Mouse (Mus musculus): ENCODE results near the gene Srgap1.

Gene Srgap1

DNA sequence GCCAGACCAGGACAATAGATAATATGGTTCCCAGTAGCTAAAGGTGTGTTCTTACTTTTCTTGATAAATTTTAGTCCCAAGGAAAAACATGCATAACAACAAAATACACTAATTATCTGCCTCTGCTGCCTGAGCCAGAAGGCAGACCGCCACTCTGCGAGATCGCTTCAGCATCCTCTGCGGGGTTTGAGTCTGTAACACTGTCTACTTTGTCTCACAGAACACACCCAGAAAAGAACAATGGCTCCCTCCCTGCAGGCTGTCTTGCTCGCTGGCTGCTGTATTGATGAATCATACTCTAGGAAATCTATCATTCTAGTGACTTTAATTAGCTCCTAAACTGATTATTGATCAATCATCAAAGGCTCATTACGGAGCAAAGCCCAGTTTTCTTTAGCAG is 164.7 kb downstream of the Srgap1 start:
- DNase-seq (ENCODE audit: low spot score in 2 of 2), result no peak

- no peak for DNase-seq (ENCODE audit: low spot score in 2 of 2)
These were observed 168.3 kb downstream of the Srgap1 start for GRCm38 (mm10) chr10:121878855-121879254.

GRCm38 (mm10) chr10:121877906-121878305 is 169.2 kb downstream of the Srgap1 start:
- DNase-seq (ENCODE audit: low spot score in 2 of 2), result no peak

- no peak for DNase-seq (ENCODE audit: low spot score in 2 of 2)
These were observed 174.0 kb downstream of the Srgap1 start for GRCm38 (mm10) chr10:121873063-121873489.

DNA sequence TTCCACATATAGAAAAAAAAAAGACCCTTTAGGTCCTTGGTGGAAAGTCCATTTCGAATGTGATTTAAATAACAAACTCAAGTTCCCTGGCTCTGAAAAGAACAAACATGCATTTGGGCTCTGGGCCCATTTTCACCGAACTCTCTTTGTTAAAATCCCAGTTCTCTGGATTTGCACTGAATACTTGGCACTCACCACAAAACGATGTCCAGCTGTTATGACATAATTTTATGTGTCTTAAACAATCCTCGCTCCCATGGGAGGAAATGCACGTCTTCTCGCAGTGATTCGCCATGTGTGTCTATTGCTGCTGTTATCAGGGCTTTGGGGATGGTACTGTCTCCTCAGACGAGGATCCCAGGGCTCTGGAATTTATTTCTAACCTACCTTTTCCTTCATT is 177.2 kb downstream of the Srgap1 start:
- DNase-seq (ENCODE audit: low spot score in 2 of 2), result no peak

GRCm38 (mm10) chr10:121868255-121868654 is 178.9 kb downstream of the Srgap1 start:
- DNase-seq (ENCODE audit: low spot score in 2 of 2), result no peak

GRCm38 (mm10) chr10:121865503-121866239 is 181.4 kb downstream of the Srgap1 start:
- DNase-seq (ENCODE audit: low spot score in 2 of 2), result no peak

DNA sequence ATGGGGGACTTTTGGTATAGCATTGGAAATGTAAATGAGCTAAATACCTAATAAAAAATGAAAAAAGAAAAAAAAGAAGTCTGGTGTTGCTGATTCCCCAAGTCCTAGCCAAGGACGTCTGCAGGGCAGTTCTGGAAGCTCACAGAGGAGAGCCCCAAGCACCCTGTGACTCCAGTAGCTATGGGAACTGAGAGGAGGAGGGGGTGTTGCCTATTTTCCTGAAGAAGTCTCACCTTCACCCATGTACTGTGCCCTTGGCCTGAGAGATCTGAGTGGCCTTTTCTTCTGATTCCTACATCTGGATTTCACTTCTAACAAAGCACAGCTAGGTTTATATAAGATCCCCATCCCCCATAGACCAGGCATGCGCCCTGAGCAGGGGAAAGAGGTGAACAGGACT is 186.2 kb downstream of the Srgap1 start:
- DNase-seq (ENCODE audit: low spot score in 2 of 2), result no peak

DNA sequence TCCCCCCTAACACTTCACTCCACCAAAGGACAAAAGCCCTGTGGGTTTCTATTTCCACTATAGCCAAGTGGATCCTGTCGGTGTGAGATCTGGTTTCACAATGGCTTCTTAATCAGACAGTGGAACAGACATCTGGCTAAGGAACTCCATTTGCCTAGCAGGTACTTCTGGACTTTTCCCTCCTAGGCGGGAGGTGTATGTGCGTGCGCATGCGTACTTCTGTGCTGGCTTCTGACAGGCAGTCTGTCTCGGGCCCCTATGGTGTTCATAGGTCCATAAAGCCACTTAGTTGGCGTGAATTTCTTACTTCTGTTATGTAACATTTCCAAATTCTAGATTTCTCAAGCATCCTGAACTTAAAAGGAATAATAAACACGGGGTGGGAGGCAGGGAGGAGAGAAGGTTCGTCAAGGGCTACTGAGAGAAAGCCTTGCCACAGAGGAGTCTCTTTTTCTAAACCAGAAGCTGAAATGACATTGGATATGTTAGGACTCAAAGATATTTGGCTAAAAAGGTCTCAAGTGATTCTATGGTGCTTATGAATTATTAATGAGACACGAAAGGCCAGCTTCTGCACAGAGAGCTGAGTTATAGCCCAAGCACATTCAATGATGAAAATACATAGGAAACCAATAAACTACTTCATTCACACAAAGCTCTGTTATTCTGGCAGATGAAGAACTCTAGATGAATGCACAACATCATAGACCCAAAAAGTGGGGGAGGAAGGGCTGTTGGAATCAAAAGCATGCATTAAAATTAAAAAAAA is 187.1 kb downstream of the Srgap1 start:
- no peak for DNase-seq (ENCODE audit: low spot score in 2 of 2)

- DNase-seq (ENCODE audit: low spot score in 2 of 2), result no peak
These were observed 188.2 kb downstream of the Srgap1 start for GRCm38 (mm10) chr10:121858911-121859310.

DNA sequence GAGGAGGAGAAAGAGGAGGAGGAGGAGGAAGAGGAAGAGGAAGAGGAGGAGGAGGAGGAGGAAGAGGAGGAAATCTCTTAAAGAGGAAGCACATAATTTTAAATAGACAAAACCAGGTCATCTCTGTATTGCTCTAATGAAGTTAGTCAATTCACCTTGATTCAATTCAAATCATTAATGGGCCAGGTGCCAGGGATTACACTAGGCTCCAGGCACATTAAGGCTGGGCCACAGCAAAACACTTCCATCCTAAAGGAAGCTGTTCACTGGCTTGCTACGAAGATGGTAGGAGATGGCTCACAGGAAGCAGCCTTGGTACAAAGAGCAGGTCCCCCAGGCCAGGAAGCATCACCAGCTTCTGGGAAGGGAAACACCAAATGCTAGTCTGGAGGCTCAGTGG is 189.0 kb downstream of the Srgap1 start:
- DNase-seq (ENCODE audit: low spot score in 2 of 2), result no peak

DNA sequence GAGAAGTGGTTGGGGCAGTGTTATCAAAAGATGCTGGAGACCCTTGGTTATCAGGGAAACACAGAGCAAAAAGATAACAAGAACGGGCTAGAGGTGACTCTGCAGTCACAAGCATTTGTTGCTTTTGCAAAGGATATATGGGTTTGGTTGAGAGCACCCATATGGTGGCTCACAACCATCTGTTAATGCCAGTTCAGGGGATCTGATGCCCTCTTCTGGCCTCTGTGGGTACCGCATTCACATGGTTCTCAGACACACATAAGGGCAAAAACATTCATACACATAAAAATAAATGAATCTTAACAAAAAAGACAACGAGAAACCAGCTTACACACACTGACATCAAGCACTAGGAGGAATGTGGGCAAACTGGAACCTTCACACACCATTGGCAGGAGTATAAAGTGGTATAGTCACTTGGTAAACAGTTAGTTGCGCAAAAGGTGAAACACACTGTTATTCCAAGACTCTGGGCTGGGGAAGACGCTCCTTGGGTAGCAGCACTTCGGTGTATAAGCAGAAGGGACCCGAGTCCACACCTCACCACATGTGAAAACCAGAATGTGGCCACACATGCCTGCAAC is 191.2 kb downstream of the Srgap1 start:
- DNase-seq (ENCODE audit: low spot score in 2 of 2), result no peak

DNA sequence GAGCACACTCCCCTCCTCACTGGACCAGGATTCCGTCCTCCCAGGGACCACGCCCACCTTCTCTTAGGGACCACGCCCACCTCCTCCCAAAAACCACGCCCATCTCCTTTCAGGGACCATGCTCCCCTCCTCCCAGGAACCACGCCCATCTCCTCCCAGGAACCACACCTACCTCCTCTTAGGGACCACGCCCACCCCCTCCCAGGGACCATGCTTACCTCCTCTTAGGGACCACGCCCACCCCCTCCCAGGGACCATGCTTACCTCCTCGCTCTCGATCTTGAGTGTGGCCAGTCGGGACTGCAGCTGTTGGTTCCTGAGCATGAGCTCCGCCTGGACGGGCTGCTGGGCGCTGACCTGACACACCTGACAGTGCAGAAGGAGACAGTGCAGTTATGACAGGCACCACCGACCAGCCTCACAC is 193.7 kb downstream of the Srgap1 start:
- DNase-seq (ENCODE audit: low spot score in 2 of 2), result no peak

DNA sequence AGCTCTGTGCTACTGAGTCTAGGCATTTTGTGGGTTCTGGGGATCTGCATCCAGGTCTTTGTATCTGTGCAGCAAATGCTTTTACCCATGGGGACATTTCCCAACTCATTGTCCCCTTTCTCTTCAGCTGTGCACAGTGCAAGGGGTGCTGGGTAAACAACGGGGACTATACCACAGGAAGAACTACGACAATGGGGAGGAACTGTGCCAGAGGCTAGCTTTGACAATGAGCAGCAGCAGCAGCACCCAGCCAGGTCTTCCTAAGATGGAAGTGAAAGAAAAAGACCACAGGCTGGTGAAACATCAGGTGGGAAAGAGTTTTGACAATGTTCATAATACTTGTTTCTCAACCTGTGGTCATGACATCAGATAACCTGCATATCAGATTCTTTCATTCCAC is 197.6 kb downstream of the Srgap1 start:
- DNase-seq (ENCODE audit: low spot score in 2 of 2), result no peak

DNA sequence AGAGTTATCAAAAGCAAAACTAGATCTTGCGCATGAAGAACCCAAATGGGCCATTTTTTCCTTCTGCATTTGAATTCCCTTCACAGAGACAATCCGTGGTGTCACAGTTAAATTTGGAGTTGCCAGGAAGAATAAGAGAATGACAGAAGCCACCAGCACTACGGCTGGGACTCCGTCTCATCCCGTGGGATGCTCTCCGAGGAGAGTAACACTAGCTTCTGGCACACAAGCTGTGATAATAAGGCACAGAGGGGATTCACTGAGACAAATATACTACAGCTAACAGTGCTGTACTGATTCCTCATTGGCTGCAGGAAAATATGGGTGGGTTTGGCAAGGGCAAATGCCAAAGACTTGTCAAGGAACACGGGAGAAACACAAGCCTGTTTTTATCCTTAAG is 201.4 kb downstream of the Srgap1 start:
- no peak for DNase-seq (ENCODE audit: low spot score in 2 of 2)

GRCm38 (mm10) chr10:121837166-121837898 is 209.8 kb downstream of the Srgap1 start:
- DNase-seq (ENCODE audit: low spot score in 2 of 2), result no peak

DNA sequence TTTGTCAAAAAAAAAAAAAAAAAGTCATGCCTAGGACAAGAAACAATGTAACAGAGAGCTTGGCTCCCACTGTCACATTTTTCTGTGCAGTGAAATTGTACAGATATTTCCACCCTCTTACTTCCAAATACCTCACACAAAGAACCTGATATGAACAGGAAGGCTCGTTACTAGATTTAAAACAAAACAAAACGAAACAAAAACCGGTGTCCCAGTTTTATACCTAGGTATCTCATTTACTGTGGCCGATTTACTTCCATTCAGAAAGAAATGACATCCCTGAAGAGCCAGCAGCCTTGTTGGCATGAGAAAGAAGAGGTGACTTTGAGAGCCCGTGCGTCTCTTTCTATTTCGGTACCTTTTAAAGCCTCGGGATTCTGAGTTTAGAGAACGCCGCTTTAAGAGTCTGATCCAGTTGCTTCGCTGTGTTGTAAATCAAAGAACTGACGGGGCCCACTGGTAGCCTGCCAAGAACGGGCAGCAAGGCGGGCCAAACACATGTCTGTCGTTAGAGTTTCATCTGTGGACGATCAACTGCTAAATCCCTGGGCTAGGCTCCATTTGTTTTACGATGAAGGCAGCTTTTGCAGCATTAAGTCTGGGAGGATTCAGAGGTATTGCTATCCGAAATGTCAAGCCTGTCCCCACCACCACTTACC is 210.5 kb downstream of the Srgap1 start:
- no peak for DNase-seq (ENCODE audit: low spot score in 2 of 2)

GRCm38 (mm10) chr10:121833443-121833842 is 213.7 kb downstream of the Srgap1 start:
- DNase-seq (ENCODE audit: low spot score in 2 of 2), result no peak

DNA sequence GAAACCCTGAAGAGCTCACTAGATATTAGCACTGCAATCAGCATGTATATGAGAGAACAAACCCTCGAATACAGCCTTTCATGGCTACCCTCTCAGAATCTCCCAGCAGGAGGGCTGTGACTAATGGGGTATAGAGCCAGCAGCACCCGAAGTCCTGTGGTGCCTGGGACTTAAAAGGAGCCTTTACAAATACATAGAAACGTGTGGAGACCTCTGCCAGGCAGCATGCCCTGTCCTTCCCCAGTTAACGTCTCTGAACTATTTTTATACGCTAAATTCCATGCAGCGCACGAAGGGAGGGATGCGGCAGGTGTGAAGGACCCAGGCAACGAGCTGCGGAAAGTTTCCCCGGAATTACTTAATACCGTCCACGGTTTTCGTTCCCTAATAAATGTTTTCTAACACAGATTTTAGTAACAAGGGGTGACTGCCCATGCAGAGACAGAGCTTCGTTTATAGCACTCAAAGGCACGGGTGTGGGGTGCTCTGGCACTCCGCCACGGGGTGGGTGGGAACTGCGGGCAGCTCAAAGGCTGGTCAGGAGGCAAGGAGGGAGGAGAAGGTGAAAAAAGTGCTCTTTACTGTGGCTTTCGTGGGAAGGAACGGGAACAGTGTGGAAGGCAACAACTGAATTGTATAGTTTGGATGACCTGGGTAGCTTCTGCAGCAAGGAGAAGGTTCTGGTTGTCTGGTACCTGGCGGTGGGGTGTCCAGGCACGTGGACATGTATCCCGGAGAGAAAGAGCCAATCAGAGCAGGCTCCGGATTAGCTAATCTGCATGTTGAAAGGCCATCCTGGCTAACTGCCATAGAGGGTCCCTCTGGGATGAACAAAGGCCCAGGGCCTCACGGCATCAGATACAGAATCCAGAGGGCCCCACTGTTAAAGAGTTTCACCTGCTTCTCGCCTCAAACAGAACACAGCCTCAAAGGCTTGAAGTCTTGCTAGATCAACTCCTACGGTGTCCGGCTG is 216.5 kb downstream of the Srgap1 start:
- no peak for DNase-seq (ENCODE audit: low spot score in 2 of 2)

- no peak for DNase-seq (ENCODE audit: low spot score in 2 of 2)
These were observed 217.3 kb downstream of the Srgap1 start for GRCm38 (mm10) chr10:121829800-121830303.
